Comparison of ENCODE assay signal across 26 mouse cellular contexts in genomic region chr1:166286231-166286630, GRCm38 (mm10). TPM values are rescaled to one million over a fixed set of nuclear protein-coding genes. Genes with fewer than 3 reads are reported as not detected.
DNase-seq lines count a peak whose midpoint lies in the region; ATAC-seq and TF ChIP-seq lines count a peak whose summit lies in the region.
"Had no signal": no experiment of that assay in that cellular context is flagged by ENCODE, and none has a peak within 500 bp of the region (broad histone marks: within the 10 kb centered on the region; RNA-seq: fewer than 3 reads in every experiment).

No protein-coding gene starts in this region.

- H3K4me2 ChIP-seq in forebrain, embryonic 13.5 days: peak overlapping the region; percentile 3; the same call in 1 of the 2 replicates
- H3K4me2 ChIP-seq in forebrain, embryonic 16.5 days (ENCODE audit: low read length): peak overlapping the region; percentile 17
- H3K4me2 ChIP-seq in midbrain, embryonic 15.5 days: no peak overlapping the region
- no peak overlapping the region for H3K4me2 ChIP-seq in liver, embryonic 12.5 days
- H3K4me2 ChIP-seq: embryonic facial prominence, embryonic 12.5 days; lung, embryonic 14.5 days; neural tube, embryonic 13.5 days had no signal

- no peak overlapping the region for H3K9ac ChIP-seq in forebrain, embryonic 13.5 days
- H3K9ac ChIP-seq in forebrain, embryonic 16.5 days (replicated peaks; ENCODE audit: low read depth, low read length): no peak overlapping the region
- H3K9ac ChIP-seq in midbrain, embryonic 15.5 days: peak overlapping the region; percentile 13; the same call in 1 of the 2 replicates
- H3K9ac ChIP-seq in liver, embryonic 12.5 days: no peak overlapping the region
- H3K9ac ChIP-seq: embryonic facial prominence, embryonic 12.5 days; liver, embryonic 14.5 days; lung, embryonic 14.5 days; neural tube, embryonic 13.5 days had no signal

- no peak overlapping the region for H3K4me3 ChIP-seq in layer of hippocampus, adult 2 months
- no peak overlapping the region for H3K4me3 ChIP-seq in forebrain, embryonic 13.5 days
- no peak overlapping the region for H3K4me3 ChIP-seq in forebrain, embryonic 16.5 days (replicated peaks; ENCODE audit: low read length)
- no peak overlapping the region for H3K4me3 ChIP-seq in midbrain, embryonic 15.5 days
- H3K4me3 ChIP-seq in liver, embryonic 12.5 days: no peak overlapping the region
- H3K4me3 ChIP-seq: embryonic facial prominence, embryonic 12.5 days; left cerebral cortex, adult 2 months; neural tube, embryonic 13.5 days had no signal

- WGBS in forebrain, embryonic 13.5 days: 35% methylated on average over 9 of the region's 9 CpGs
- WGBS in forebrain, embryonic 16.5 days: 36% methylated on average over 9 of the region's 9 CpGs
- WGBS in midbrain, embryonic 15.5 days: 30% methylated on average over 9 of the region's 9 CpGs
- WGBS in liver, embryonic 12.5 days (ENCODE audit: insufficient replicate concordance): 78% methylated on average over 9 of the region's 9 CpGs

- 0 out of 2 replicates have a peak, but pooled peaks have one; percentile 32 for ATAC-seq in forebrain, embryonic 13.5 days
- ATAC-seq in forebrain, embryonic 16.5 days: no peak
- ATAC-seq in midbrain, embryonic 15.5 days (replicated peaks): no peak
- no peak for ATAC-seq in liver, embryonic 12.5 days

- H3K4me1 ChIP-seq in forebrain, embryonic 13.5 days: peaks cover 65% of the 10 kb centered on the region
- peaks cover 39% of the 10 kb centered on the region for H3K4me1 ChIP-seq in forebrain, embryonic 16.5 days (replicated peaks; ENCODE audit: control insufficient read depth, insufficient read depth, low read length)
- H3K4me1 ChIP-seq in midbrain, embryonic 15.5 days: peaks cover 50% of the 10 kb centered on the region
- no peaks in the 10 kb centered on the region for H3K4me1 ChIP-seq in liver, embryonic 12.5 days

- DNase-seq in layer of hippocampus, adult 2 months (ENCODE audit: low spot score in 2 of 2): no peak
- DNase-seq in layer of hippocampus, adult 11-12 months (ENCODE audit: low spot score): no peak
- no peak for DNase-seq in adrenal gland, adult 2 months
- DNase-seq: adrenal gland, adult 8-10 months; cerebellum, adult 18-20 months; cerebellum, postnatal 14 days; kidney, adult 11 months; kidney, postnatal 4 days; lung, embryonic 14.5 days; right cerebral cortex, postnatal 14 days; thymus, adult 2 months had no signal

- H3K36me3 ChIP-seq in forebrain, embryonic 13.5 days (ENCODE audit: poor library complexity, severe bottlenecking): no peaks in the 10 kb centered on the region
- H3K36me3 ChIP-seq in forebrain, embryonic 16.5 days (ENCODE audit: control insufficient read depth, insufficient read depth): no peaks in the 10 kb centered on the region
- no peaks in the 10 kb centered on the region for H3K36me3 ChIP-seq in midbrain, embryonic 15.5 days (replicated peaks)
- no peaks in the 10 kb centered on the region for H3K36me3 ChIP-seq in liver, embryonic 12.5 days
- H3K36me3 ChIP-seq: embryonic facial prominence, embryonic 12.5 days; neural tube, embryonic 13.5 days had no signal

- H3K27me3 ChIP-seq in forebrain, embryonic 13.5 days: no peaks in the 10 kb centered on the region
- no peaks in the 10 kb centered on the region for H3K27me3 ChIP-seq in forebrain, embryonic 16.5 days (replicated peaks; ENCODE audit: control insufficient read depth, insufficient read depth, low read length)
- H3K27me3 ChIP-seq in midbrain, embryonic 15.5 days (replicated peaks): no peaks in the 10 kb centered on the region
- peaks cover 15% of the 10 kb centered on the region for H3K27me3 ChIP-seq in liver, embryonic 12.5 days (replicated peaks)
- H3K27me3 ChIP-seq: embryonic facial prominence, embryonic 12.5 days; neural tube, embryonic 13.5 days had no signal

- H3K9me3 ChIP-seq in forebrain, embryonic 13.5 days (replicated peaks): no peaks in the 10 kb centered on the region
- H3K9me3 ChIP-seq in forebrain, embryonic 16.5 days (ENCODE audit: control insufficient read depth, low read length): no peaks in the 10 kb centered on the region
- no peaks in the 10 kb centered on the region for H3K9me3 ChIP-seq in midbrain, embryonic 15.5 days
- H3K9me3 ChIP-seq in liver, embryonic 12.5 days (replicated peaks): no peaks in the 10 kb centered on the region
- H3K9me3 ChIP-seq: embryonic facial prominence, embryonic 12.5 days; neural tube, embryonic 13.5 days had no signal

- H3K27ac ChIP-seq in layer of hippocampus, adult 2 months: 0 out of 2 replicates have a peak overlapping the region, but pooled peaks have one; percentile 18
- H3K27ac ChIP-seq in forebrain, embryonic 13.5 days: no peak overlapping the region
- H3K27ac ChIP-seq in forebrain, embryonic 16.5 days (ENCODE audit: low read length): peak overlapping the region; percentile 62
- peak overlapping the region; percentile 67 for H3K27ac ChIP-seq in midbrain, embryonic 15.5 days
- H3K27ac ChIP-seq in liver, embryonic 12.5 days: no peak overlapping the region
- H3K27ac ChIP-seq: embryonic facial prominence, embryonic 12.5 days; left cerebral cortex, adult 2 months; liver, embryonic 14.5 days; neural tube, embryonic 13.5 days; stomach, postnatal 0 days had no signal

- TF ChIP-seq CTCF in layer of hippocampus, adult 2 months (conservative IDR thresholded peaks at IDR 0.05): no peak

RNA-seq across cellular contexts. Expression of gene Ildr2, which starts 32.3 kb away (rescaled TPM):
- 10 to 100 TPM; 71.5 to 73.6 TPM for total RNA-seq in layer of hippocampus, adult 2 months (2021)
- polyA plus RNA-seq in forebrain, embryonic 13.5 days (2015; fragmentation: Nextera tagmentation; extraction: Ambion mirVana): 4.5 and 5.3 TPM in 2 replicates
- 2.9 and 3.2 TPM in 2 replicates for polyA plus RNA-seq in forebrain, embryonic 16.5 days (2015; fragmentation: Nextera tagmentation; extraction: Ambion mirVana)
- 6.1 and 6.2 TPM in 2 replicates for polyA plus RNA-seq in midbrain, embryonic 15.5 days (2015; fragmentation: Nextera tagmentation; extraction: Ambion mirVana)
- 10 to 100 TPM in 1 of 2 experiments, 1 to 10 TPM in 1; 3.1 to 11.2 TPM for total RNA-seq in adrenal gland, adult 2 months (2021)
- polyA plus RNA-seq in adrenal gland, adult 2 months (2012; rRNA removed): 2.0 and 3.6 TPM in 2 replicates
- 0.12 and 0.41 TPM in 2 replicates for polyA plus RNA-seq in liver, embryonic 12.5 days (2016; fragmentation: Nextera tagmentation; extraction: Ambion mirVana)
- total RNA-seq: megakaryocyte, adult 5-6 weeks; MEL had no signal

RNA-seq across cellular contexts. Expression of gene Mael, which starts 47.7 kb away (rescaled TPM):
- total RNA-seq in layer of hippocampus, adult 2 months (2021): not detected
- not detected in 2 replicates for polyA plus RNA-seq in forebrain, embryonic 13.5 days (2015; fragmentation: Nextera tagmentation; extraction: Ambion mirVana)
- not detected in 2 replicates for polyA plus RNA-seq in forebrain, embryonic 16.5 days (2015; fragmentation: Nextera tagmentation; extraction: Ambion mirVana)
- polyA plus RNA-seq in midbrain, embryonic 15.5 days (2015; fragmentation: Nextera tagmentation; extraction: Ambion mirVana): 0.14 TPM in 1 of 2 replicates, not detected in the other
- total RNA-seq in adrenal gland, adult 2 months (2021): not detected
- not detected in 2 replicates for polyA plus RNA-seq in adrenal gland, adult 2 months (2012; rRNA removed)
- not detected in 2 replicates for polyA plus RNA-seq in liver, embryonic 12.5 days (2016; fragmentation: Nextera tagmentation; extraction: Ambion mirVana)
- total RNA-seq: adrenal gland, adult 8-10 months; gastrocnemius, adult 8-10 months; heart, postnatal 25 days; left cerebral cortex, adult 2 months; megakaryocyte, adult 5-6 weeks; MEL had no signal
- polyA plus RNA-seq: C2C12; heart, embryonic 14.5 days; liver, embryonic 14.5 days; lung, embryonic 14.5 days; neural tube, embryonic 13.5 days; stomach, postnatal 0 days had no signal

Comparison
In these comparisons a context has a peak if more than half of its experiments do, and no peak if none do; other contexts are left out.
1. H3K27ac ChIP-seq: peak in layer of hippocampus, adult 2 months (single experiment), forebrain, embryonic 16.5 days (single experiment) and midbrain, embryonic 15.5 days (single experiment); none in forebrain, embryonic 13.5 days (single experiment) and liver, embryonic 12.5 days (single experiment).
2. H3K4me2 ChIP-seq: peak in forebrain, embryonic 13.5 days (single experiment) and forebrain, embryonic 16.5 days (single experiment); none in midbrain, embryonic 15.5 days (single experiment) and liver, embryonic 12.5 days (single experiment).